Mouse (Mus musculus): Measurements from ENCODE around the gene Ndufa7.
"Not testable (repeated sequence)": the region's sequence is repeated elsewhere in the genome, so short reads cannot be mapped to it uniquely, and the experiment has no call there.

The Ndufa7 gene

GRCm38 (mm10) chr17:33874411-33874810, 50.0 kb downstream of the Ndufa7 start:
- DNase-seq (ENCODE audit: low read depth, low spot score), result no peak

GRCm38 (mm10) chr17:33875797-33876196, 51.4 kb downstream of the Ndufa7 start:
- not testable (repeated sequence) for DNase-seq (ENCODE audit: low read depth, low spot score)

GRCm38 (mm10) chr17:33884320-33884719, 59.9 kb downstream of the Ndufa7 start:
- not testable (repeated sequence) for DNase-seq (ENCODE audit: low read depth, low spot score)

GRCm38 (mm10) chr17:33887802-33888201, 63.4 kb downstream of the Ndufa7 start:
- not testable (repeated sequence) for DNase-seq (ENCODE audit: low read depth, low spot score)

Measured in CD4-positive helper T cell, adult 2 months (primary cell).